Mouse (Mus musculus) frontal cortex, postnatal 14 days (tissue): ENCODE measurements around the gene Sec24d.

Experiments
- DNase-seq, 2 experiments: peaks; one replicate each; pipeline ENCODE4 v3.0.0; 2022; ENCODE audit warnings: low spot score in 2 of 2

The Sec24d gene

GRCm38 (mm10) chr3:123296654-123297053, 29.4 kb downstream of the Sec24d start:
- no peak for DNase-seq

- DNase-seq, result peak; percentile 80 to 82
Observed at GRCm38 (mm10) chr3:123298283-123298682, 31.0 kb downstream of the Sec24d start.

- no peak for DNase-seq
Observed at GRCm38 (mm10) chr3:123301521-123301920, 34.3 kb downstream of the Sec24d start.

- no peak for DNase-seq
Observed at GRCm38 (mm10) chr3:123305611-123306010, 38.4 kb downstream of the Sec24d start.

GRCm38 (mm10) chr3:123307446-123307845, 40.2 kb downstream of the Sec24d start:
- DNase-seq, result no peak

- no peak for DNase-seq
Observed at GRCm38 (mm10) chr3:123309141-123309540, 41.9 kb downstream of the Sec24d start.

- no peak for DNase-seq
Observed at GRCm38 (mm10) chr3:123312477-123313062, 45.3 kb downstream of the Sec24d start.

- no peak for DNase-seq
Observed at GRCm38 (mm10) chr3:123313477-123313876, 46.2 kb downstream of the Sec24d start.

GRCm38 (mm10) chr3:123313920-123314614, 46.8 kb downstream of the Sec24d start:
- DNase-seq, result no peak

GRCm38 (mm10) chr3:123316066-123316465, 48.8 kb downstream of the Sec24d start:
- no peak for DNase-seq

- DNase-seq, result no peak
Observed at GRCm38 (mm10) chr3:123317081-123317480, 49.8 kb downstream of the Sec24d start.

GRCm38 (mm10) chr3:123320341-123320740, 53.1 kb downstream of the Sec24d start:
- no peak for DNase-seq

- no peak for DNase-seq
Observed at GRCm38 (mm10) chr3:123321612-123322011, 54.4 kb downstream of the Sec24d start.

- no peak for DNase-seq
Observed at GRCm38 (mm10) chr3:123322147-123322546, 54.9 kb downstream of the Sec24d start.

GRCm38 (mm10) chr3:123324326-123324725, 57.1 kb downstream of the Sec24d start:
- DNase-seq, result no peak

- no peak for DNase-seq
Observed at GRCm38 (mm10) chr3:123329251-123329650, 62.0 kb downstream of the Sec24d start.

- DNase-seq, result no peak
Observed at GRCm38 (mm10) chr3:123330221-123330620, 63.0 kb downstream of the Sec24d start.

- no peak for DNase-seq
Observed at GRCm38 (mm10) chr3:123332330-123333054, 65.2 kb downstream of the Sec24d start.

- no peak for DNase-seq
Observed at GRCm38 (mm10) chr3:123333055-123333424, 65.8 kb downstream of the Sec24d start.

- DNase-seq, result no peak
Observed at GRCm38 (mm10) chr3:123334947-123335346, 67.7 kb downstream of the Sec24d start.

- DNase-seq, result no peak
Observed at GRCm38 (mm10) chr3:123335480-123335879, 68.2 kb downstream of the Sec24d start.

GRCm38 (mm10) chr3:123336455-123336854, 69.2 kb downstream of the Sec24d start:
- DNase-seq, result no peak

GRCm38 (mm10) chr3:123336951-123337350, 69.7 kb downstream of the Sec24d start:
- DNase-seq, result no peak
